Mouse (Mus musculus): Measurements from ENCODE around the gene Spata32. TPM values are rescaled to one million over a fixed set of nuclear protein-coding genes. Genes with fewer than 3 reads are reported as not detected.

Spata32 gene
- polyA plus RNA-seq, 1 experiment from 2014 or later: not detected

- ChIA-PET CTCF (interaction anchor here (0.7 to 1.3 kb wide), 3 partner anchors 9 to 110 kb away, joined by 3 to 4 read pairs (median 3); no protein-coding TSS in a partner anchor), POLR2A (interaction anchor here (1.0 kb wide), 1 partner anchor 19 kb away, joined by 3 read pairs; no protein-coding TSS in a partner anchor)
- DNase-seq (ENCODE audit: low read depth, low spot score) (no peak), ATAC-seq (no peak)
- TF ChIP-seq CTCF (IDR thresholded peaks at IDR 0.05): no peak
- no peaks in the 10 kb centered on the region for H3K27me3 ChIP-seq
- in situ Hi-C loops (cut with MboI; ENCODE audit: low pct_unique_long_range_greater_than_20kb): no loop called here
These were observed 2.9 kb downstream of the Spata32 start for GRCm38 (mm10) chr11:103215355-103215754.

GRCm38 (mm10) chr11:103213712-103214111 is 4.5 kb downstream of the Spata32 start:
- no peak for ATAC-seq
- in situ Hi-C loops (cut with MboI; ENCODE audit: low pct_unique_long_range_greater_than_20kb): no loop called here
- ChIA-PET POLR2A (no interaction called here), CTCF (interaction anchor here (1.0 kb wide), 1 partner anchor 19 kb away, joined by 3 read pairs; no protein-coding TSS in a partner anchor)
- DNase-seq (ENCODE audit: low read depth, low spot score): no peak
- H3K27me3 ChIP-seq: no peaks in the 10 kb centered on the region
- TF ChIP-seq CTCF (IDR thresholded peaks at IDR 0.05): no peak

GRCm38 (mm10) chr11:103210291-103210690 is 7.9 kb downstream of the Spata32 start:
- no peak for ATAC-seq
- DNase-seq (ENCODE audit: low read depth, low spot score): no peak
- no peaks in the 10 kb centered on the region for H3K27me3 ChIP-seq
- in situ Hi-C loops (cut with MboI; ENCODE audit: low pct_unique_long_range_greater_than_20kb): no loop called here
- TF ChIP-seq CTCF (IDR thresholded peaks at IDR 0.05): no peak
- CTCF ChIA-PET: interaction anchor here (0.8 kb wide), 2 partner anchors 26 to 117 kb away, joined by 3 to 4 read pairs; no protein-coding TSS in a partner anchor
- POLR2A ChIA-PET: interaction anchor here (0.6 kb wide), 1 partner anchor 17 kb away, joined by 3 read pairs; no protein-coding TSS in a partner anchor

GRCm38 (mm10) chr11:103208458-103208857 is 9.8 kb downstream of the Spata32 start, which contains the start of gene 1700023F06Rik:
Gene 1700023F06Rik (minus strand): TSS chr11:103208558.
- DNase-seq (ENCODE audit: low read depth, low spot score) (no peak), ATAC-seq (no peak)
- in situ Hi-C loops (cut with MboI; ENCODE audit: low pct_unique_long_range_greater_than_20kb): no loop called here
- TF ChIP-seq CTCF (IDR thresholded peaks at IDR 0.05): no peak
- ChIA-PET POLR2A (no interaction called here), CTCF (interaction anchor here (1.2 kb wide), 1 partner anchor 10 kb away, joined by 3 read pairs; the partner anchor contains the start of gene Spata32)
- no peaks in the 10 kb centered on the region for H3K27me3 ChIP-seq

- DNase-seq (ENCODE audit: low read depth, low spot score) (no peak), ATAC-seq (no peak)
- no peak for TF ChIP-seq CTCF (IDR thresholded peaks at IDR 0.05)
- H3K27me3 ChIP-seq: no peaks in the 10 kb centered on the region
- ChIA-PET CTCF (no interaction called here), POLR2A (no interaction called here)
- in situ Hi-C loops (cut with MboI; ENCODE audit: low pct_unique_long_range_greater_than_20kb): no loop called here
These were observed 12.0 kb downstream of the Spata32 start for GRCm38 (mm10) chr11:103206203-103206602.

- no peak for DNase-seq (ENCODE audit: low read depth, low spot score)
- POLR2A ChIA-PET: no interaction called here
- CTCF ChIA-PET: no interaction called here
- no peak for ATAC-seq
- in situ Hi-C loops (cut with MboI; ENCODE audit: low pct_unique_long_range_greater_than_20kb): no loop called here
- H3K27me3 ChIP-seq: no peaks in the 10 kb centered on the region
- no peak for TF ChIP-seq CTCF (IDR thresholded peaks at IDR 0.05)
These were observed 15.9 kb downstream of the Spata32 start for GRCm38 (mm10) chr11:103202376-103202775.

- TF ChIP-seq CTCF (IDR thresholded peaks at IDR 0.05): no peak
- CTCF ChIA-PET: interaction anchor here (1.1 kb wide), 1 partner anchor 17 kb away, joined by 5 read pairs; no protein-coding TSS in a partner anchor
- DNase-seq (ENCODE audit: low read depth, low spot score) (peak; percentile 75), ATAC-seq (peak; percentile 54)
- no peaks in the 10 kb centered on the region for H3K27me3 ChIP-seq
- POLR2A ChIA-PET: no interaction called here
- in situ Hi-C loops (cut with MboI; ENCODE audit: low pct_unique_long_range_greater_than_20kb): no loop called here
These were observed 16.6 kb downstream of the Spata32 start for GRCm38 (mm10) chr11:103201664-103202063.

- in situ Hi-C loops (cut with MboI; ENCODE audit: low pct_unique_long_range_greater_than_20kb): no loop called here
- DNase-seq (ENCODE audit: low read depth, low spot score) (no peak), ATAC-seq (no peak)
- TF ChIP-seq CTCF (IDR thresholded peaks at IDR 0.05): no peak
- H3K27me3 ChIP-seq: no peaks in the 10 kb centered on the region
- ChIA-PET POLR2A (no interaction called here), CTCF (no interaction called here)
These were observed 19.1 kb downstream of the Spata32 start for GRCm38 (mm10) chr11:103198911-103199803.

GRCm38 (mm10) chr11:103198339-103198738 is 19.9 kb downstream of the Spata32 start:
- DNase-seq (ENCODE audit: low read depth, low spot score) (no peak), ATAC-seq (no peak)
- in situ Hi-C loops (cut with MboI; ENCODE audit: low pct_unique_long_range_greater_than_20kb): no loop called here
- H3K27me3 ChIP-seq: no peaks in the 10 kb centered on the region
- ChIA-PET CTCF (no interaction called here), POLR2A (no interaction called here)
- TF ChIP-seq CTCF (IDR thresholded peaks at IDR 0.05): no peak

GRCm38 (mm10) chr11:103197340-103197739 is 20.9 kb downstream of the Spata32 start:
- CTCF ChIA-PET: no interaction called here
- ATAC-seq (no peak), DNase-seq (ENCODE audit: low read depth, low spot score) (no peak)
- POLR2A ChIA-PET: no interaction called here
- no peak for TF ChIP-seq CTCF (IDR thresholded peaks at IDR 0.05)
- in situ Hi-C loops (cut with MboI; ENCODE audit: low pct_unique_long_range_greater_than_20kb): no loop called here
- no peaks in the 10 kb centered on the region for H3K27me3 ChIP-seq

- POLR2A ChIA-PET: interaction anchor here (1.1 kb wide), 1 partner anchor 20 kb away, joined by 3 read pairs; no protein-coding TSS in a partner anchor
- in situ Hi-C loops (cut with MboI; ENCODE audit: low pct_unique_long_range_greater_than_20kb): no loop called here
- no peaks in the 10 kb centered on the region for H3K27me3 ChIP-seq
- DNase-seq (ENCODE audit: low read depth, low spot score) (no peak), ATAC-seq (no peak)
- CTCF ChIA-PET: interaction anchor here (1.4 kb wide), 2 partner anchors 11 to 20 kb away, joined by 4 to 5 read pairs; no protein-coding TSS in a partner anchor
- TF ChIP-seq CTCF (IDR thresholded peaks at IDR 0.05): no peak
These were observed 22.6 kb downstream of the Spata32 start for GRCm38 (mm10) chr11:103195656-103196055.
